Mouse (Mus musculus) heart, postnatal 36 days (tissue): Measurements from ENCODE around the gene Gm11213. TPM values are rescaled to one million over a fixed set of nuclear protein-coding genes. Genes with fewer than 3 reads are reported as not detected.

Experiments
- DNase-seq, 2 experiments: peaks; one replicate each; pipeline ENCODE4 v3.0.0; 2021 to 2022
- intact Hi-C: fragments of 180-260 bp; cut with DNase I; formaldehyde crosslinking; loops from one replicate; pipeline ENCODE4 v1.15.1; 2025
- total RNA-seq, 2 experiments: library from RNA; stranded (reverse); gene quantifications; 2 replicates each; pipeline ENCODE4 v1.2.3; 2021

Gene Gm11213
- total RNA-seq, 2 experiments from 2014 or later, result not detected

GRCm38 (mm10) chr4:63552865-63553264 lies 52.2 kb downstream of the Gm11213 start:
- DNase-seq, result no peak
- intact Hi-C loops, result no loop called here

DNA sequence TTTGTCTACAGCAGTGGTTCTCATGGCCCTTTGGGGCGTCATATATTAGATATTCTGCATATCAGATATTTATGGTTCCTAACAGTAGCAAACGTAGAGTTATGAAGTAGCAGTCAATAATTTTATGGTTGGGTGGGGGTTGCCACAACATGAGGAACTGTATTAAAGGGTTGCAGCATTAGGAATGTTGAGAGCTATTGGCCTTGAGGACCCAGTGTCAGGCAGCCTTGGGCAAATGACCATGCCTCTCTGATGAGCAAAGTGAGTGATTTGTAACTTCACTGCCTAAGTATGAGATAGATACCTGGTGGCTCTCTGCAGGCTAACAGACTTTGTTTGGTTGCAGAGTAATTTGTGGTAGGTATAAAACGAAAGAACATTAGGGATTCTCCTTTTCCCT lies 54.2 kb downstream of the Gm11213 start:
- intact Hi-C loops, result no loop called here
- DNase-seq, result no peak

DNA sequence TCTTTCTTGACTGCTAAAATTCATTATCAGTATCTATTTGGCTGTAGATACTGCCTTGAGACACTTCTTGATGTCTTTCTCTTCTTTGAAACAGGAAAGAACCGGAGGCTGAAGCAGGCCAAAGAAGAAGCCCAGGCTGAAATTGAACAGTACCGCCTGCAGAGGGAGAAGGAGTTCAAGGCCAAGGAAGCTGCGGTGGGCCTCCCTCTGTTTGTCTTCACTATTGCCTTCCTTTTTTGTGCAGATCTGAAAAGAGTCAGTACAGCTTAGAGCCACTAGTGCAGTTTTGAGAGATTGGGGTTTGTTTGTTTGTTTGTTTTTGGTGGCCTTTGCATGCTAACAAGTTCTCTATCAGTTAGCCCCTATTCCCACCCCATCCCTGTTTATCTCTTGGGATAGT lies 56.6 kb downstream of the Gm11213 start:
- no peak for DNase-seq
- intact Hi-C loops, result no loop called here

DNA sequence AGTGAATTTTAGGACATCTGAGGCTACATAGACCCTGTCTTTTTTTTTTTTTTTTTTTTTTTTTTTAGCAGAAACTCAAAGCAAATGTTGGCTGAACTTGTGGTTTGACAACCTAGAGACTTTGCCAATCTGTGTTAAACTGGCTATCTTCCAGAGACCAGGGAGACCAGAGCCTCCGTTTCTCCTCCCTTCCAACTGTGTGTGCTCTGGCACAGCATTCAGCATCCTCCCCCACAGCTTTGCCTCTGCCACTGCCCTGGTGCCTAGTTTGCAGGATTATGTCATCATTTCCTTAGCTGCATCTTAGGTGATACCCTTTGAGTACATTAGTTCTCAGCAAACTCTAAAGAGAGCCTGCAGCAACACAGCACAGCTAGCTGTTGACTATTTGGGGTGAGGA lies 57.3 kb downstream of the Gm11213 start:
- intact Hi-C loops, result no loop called here
- DNase-seq, result no peak

Other genes with a start within 250 kb of the Gm11213 start
- 1 to 10 TPM; 2.0 to 2.1 TPM for gene Orm3, start 249.1 kb downstream of the Gm11213 start, total RNA-seq
- gene Orm2, start 242.8 kb downstream of the Gm11213 start, total RNA-seq, result not detected
- gene Akna, start 201.9 kb downstream of the Gm11213 start, total RNA-seq, result 1 to 10 TPM; 3.6 to 4.0 TPM
- 10 to 100 TPM; 26.3 to 33.2 TPM for gene Whrn, start 109.3 kb downstream of the Gm11213 start, total RNA-seq
- 100 to 1,000 TPM; 150 to 161 TPM for gene Atp6v1g1, start 60.5 kb downstream of the Gm11213 start, total RNA-seq
- 10 to 100 TPM in 1 of 2 experiments, 1 to 10 TPM in 1; 8.4 to 12.2 TPM for gene Tmem268, start 46.5 kb downstream of the Gm11213 start, total RNA-seq
- gene Tex48, start 17.2 kb upstream of the Gm11213 start, total RNA-seq, result not detected
- not detected for gene Gm11214, start 58.1 kb upstream of the Gm11213 start, total RNA-seq
- gene Tnfsf15, start 139.9 kb upstream of the Gm11213 start, total RNA-seq, result not detected